Comparison of ENCODE assay signal across 8 mouse cellular contexts in the genomic region with DNA sequence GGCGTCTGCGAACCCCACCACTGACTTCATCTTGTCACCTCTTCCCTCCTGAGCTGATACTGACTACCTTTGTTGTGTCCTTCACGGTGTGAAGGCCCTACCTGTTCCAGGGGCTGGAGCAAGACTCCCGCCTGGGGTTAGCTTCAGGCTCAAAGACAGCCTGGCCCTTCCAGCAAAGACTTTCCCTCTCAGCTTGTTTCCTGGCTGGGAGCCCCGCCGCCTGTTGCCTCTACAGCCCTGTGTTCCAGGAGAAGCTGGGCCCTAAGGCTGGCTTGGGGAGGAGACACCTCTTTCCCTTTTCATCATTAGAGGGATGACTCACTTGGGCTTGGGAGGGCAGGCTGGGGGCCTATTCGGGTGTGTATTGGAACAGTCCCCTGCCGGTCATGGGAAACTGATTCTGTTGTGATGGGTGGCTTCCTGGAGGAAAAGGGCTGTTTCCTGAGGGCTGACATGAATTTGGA. TPM values are rescaled to one million over a fixed set of nuclear protein-coding genes. Genes with fewer than 3 reads are reported as not detected.
DNase-seq lines count a peak whose midpoint lies in the region; ATAC-seq and TF ChIP-seq lines count a peak whose summit lies in the region.

No protein-coding gene starts in this region.

- H3K9ac ChIP-seq in lung, postnatal 0 days (replicated peaks; ENCODE audit: low read depth) = peak overlapping the region; percentile 81
- peak overlapping the region; percentile 80 for H3K9ac ChIP-seq in stomach, embryonic 15.5 days

- peak overlapping the region; percentile 78 for H3K4me2 ChIP-seq in lung, postnatal 0 days (replicated peaks; ENCODE audit: low read depth, low read length)
- peak overlapping the region; percentile 78 for H3K4me2 ChIP-seq in stomach, embryonic 15.5 days

- peak; percentile 78 for ATAC-seq in lung, postnatal 0 days
- peak; percentile 37; the same call in 1 of the 2 replicates for ATAC-seq in stomach, embryonic 15.5 days (ENCODE audit: insufficient read depth, low FRiP score, low read depth)

- peak; percentile 62 for DNase-seq in urinary bladder, postnatal 14 days (ENCODE audit: low spot score)
- no peak for DNase-seq in urinary bladder, adult 2 months (ENCODE audit: low spot score)
- no peak for DNase-seq in embryonic facial prominence, embryonic 10.5 days (ENCODE audit: low spot score)
- DNase-seq in heart, adult 9 months (ENCODE audit: low spot score in 2 of 2) = peak; percentile 82 to 85
- DNase-seq in kidney, adult 2 months = peak; percentile 88
- DNase-seq in lung, postnatal 0 days (ENCODE audit: low spot score) = peak; percentile 82
- DNase-seq in right cerebral cortex, adult 2 months (ENCODE audit: low spot score in 2 of 2) = no peak

- no peaks in the 10 kb centered on the region for H3K36me3 ChIP-seq in embryonic facial prominence, embryonic 10.5 days (replicated peaks)
- H3K36me3 ChIP-seq in kidney, adult 2 months (ENCODE audit: control insufficient read depth, insufficient read depth, low read length) = no peaks in the 10 kb centered on the region
- no peaks in the 10 kb centered on the region for H3K36me3 ChIP-seq in lung, postnatal 0 days (ENCODE audit: insufficient read depth, low read length)
- H3K36me3 ChIP-seq in stomach, embryonic 15.5 days = no peaks in the 10 kb centered on the region

- no peaks in the 10 kb centered on the region for H3K9me3 ChIP-seq in embryonic facial prominence, embryonic 10.5 days
- no peaks in the 10 kb centered on the region for H3K9me3 ChIP-seq in lung, postnatal 0 days (ENCODE audit: low read length)
- H3K9me3 ChIP-seq in stomach, embryonic 15.5 days = no peaks in the 10 kb centered on the region

- no peak for TF ChIP-seq POLR2A in kidney, adult 2 months (IDR thresholded peaks at IDR 0.05; ENCODE audit: low read depth, low read length)

- H3K4me1 ChIP-seq in embryonic facial prominence, embryonic 10.5 days = peaks cover 38% of the 10 kb centered on the region
- H3K4me1 ChIP-seq in kidney, adult 2 months (ENCODE audit: control insufficient read depth, insufficient read depth, low read length) = peaks cover 15% of the 10 kb centered on the region
- H3K4me1 ChIP-seq in lung, postnatal 0 days (ENCODE audit: insufficient read depth, low read depth, low read length) = peaks cover 18% of the 10 kb centered on the region; the same call in 1 of the 2 replicates
- H3K4me1 ChIP-seq in stomach, embryonic 15.5 days = peaks cover 27% of the 10 kb centered on the region

- peak overlapping the region; percentile 90 for H3K27ac ChIP-seq in embryonic facial prominence, embryonic 10.5 days (replicated peaks)
- H3K27ac ChIP-seq in kidney, adult 2 months (ENCODE audit: insufficient read depth, low read depth, low read length) = peak overlapping the region; percentile 85
- H3K27ac ChIP-seq in lung, postnatal 0 days (ENCODE audit: low read length) = peak overlapping the region; percentile 95
- H3K27ac ChIP-seq in stomach, embryonic 15.5 days = peak overlapping the region; percentile 86

- TF ChIP-seq CTCF in kidney, adult 2 months (conservative IDR thresholded peaks at IDR 0.05; ENCODE audit: insufficient read depth, insufficient read length, low read depth, low read length) = no peak
- TF ChIP-seq CTCF in lung, postnatal 0 days (IDR thresholded peaks at IDR 0.05) = peak; percentile 22

- H3K27me3 ChIP-seq in embryonic facial prominence, embryonic 10.5 days (replicated peaks; ENCODE audit: low read depth, poor library complexity, severe bottlenecking) = peaks cover 6% of the 10 kb centered on the region; the same call in 1 of the 2 replicates
- no peaks in the 10 kb centered on the region for H3K27me3 ChIP-seq in kidney, adult 2 months (replicated peaks; ENCODE audit: control insufficient read depth, insufficient read depth, low read length)
- H3K27me3 ChIP-seq in lung, postnatal 0 days (replicated peaks; ENCODE audit: insufficient read depth, low read length) = no peaks in the 10 kb centered on the region
- no peaks in the 10 kb centered on the region for H3K27me3 ChIP-seq in stomach, embryonic 15.5 days (replicated peaks)

- peak overlapping the region; percentile 83 for H3K4me3 ChIP-seq in embryonic facial prominence, embryonic 10.5 days
- H3K4me3 ChIP-seq in kidney, adult 2 months (ENCODE audit: insufficient read depth, low read depth, low read length) = peak overlapping the region; percentile 81
- peak overlapping the region; percentile 82 for H3K4me3 ChIP-seq in lung, postnatal 0 days (ENCODE audit: low read depth, low read length)
- peak overlapping the region; percentile 75 for H3K4me3 ChIP-seq in stomach, embryonic 15.5 days (replicated peaks)

- TF ChIP-seq EP300 in lung, postnatal 0 days (IDR thresholded peaks at IDR 0.05) = peak; percentile 54

- WGBS in embryonic facial prominence, embryonic 10.5 days = 13% methylated on average over 8 of the region's 8 CpGs
- 15% methylated on average over 8 of the region's 8 CpGs for WGBS in kidney, adult 2 months
- WGBS in lung, postnatal 0 days = 13% methylated on average over 8 of the region's 8 CpGs
- WGBS in stomach, embryonic 15.5 days = 16% methylated on average over 8 of the region's 8 CpGs

RNA-seq across cellular contexts. Expression of gene Shisa5, which starts 0.6 kb away (rescaled TPM):
- 201 and 202 TPM in 2 replicates for polyA plus RNA-seq in urinary bladder, adult 2 months (2012; rRNA removed)
- 38.4 and 42.0 TPM in 2 replicates for polyA plus RNA-seq in embryonic facial prominence, embryonic 10.5 days (2016; fragmentation: Nextera tagmentation; extraction: Ambion mirVana)
- 467 and 688 TPM in 2 replicates for polyA plus RNA-seq in kidney, adult 2 months (2012; rRNA removed)
- 194 and 216 TPM in 2 replicates for polyA plus RNA-seq in lung, postnatal 0 days (2015; fragmentation: Nextera tagmentation; extraction: Ambion mirVana)
- polyA plus RNA-seq in stomach, embryonic 15.5 days (2015; fragmentation: Nextera tagmentation; extraction: Ambion mirVana) = 104 and 107 TPM in 2 replicates

RNA-seq across cellular contexts. Expression of gene Trex1, which starts 20.6 kb away (rescaled TPM):
- polyA plus RNA-seq in urinary bladder, adult 2 months (2012; rRNA removed) = 37.3 and 41.4 TPM in 2 replicates
- 8.4 and 10.3 TPM in 2 replicates for polyA plus RNA-seq in embryonic facial prominence, embryonic 10.5 days (2016; fragmentation: Nextera tagmentation; extraction: Ambion mirVana)
- polyA plus RNA-seq in kidney, adult 2 months (2012; rRNA removed) = 45.2 and 46.7 TPM in 2 replicates
- polyA plus RNA-seq in lung, postnatal 0 days (2015; fragmentation: Nextera tagmentation; extraction: Ambion mirVana) = 19.3 and 20.9 TPM in 2 replicates
- polyA plus RNA-seq in stomach, embryonic 15.5 days (2015; fragmentation: Nextera tagmentation; extraction: Ambion mirVana) = 12.7 and 14.4 TPM in 2 replicates

RNA-seq across cellular contexts. Expression of gene Atrip, which starts 35.0 kb away (rescaled TPM):
- 17.1 and 17.6 TPM in 2 replicates for polyA plus RNA-seq in urinary bladder, adult 2 months (2012; rRNA removed)
- 35.9 and 36.7 TPM in 2 replicates for polyA plus RNA-seq in embryonic facial prominence, embryonic 10.5 days (2016; fragmentation: Nextera tagmentation; extraction: Ambion mirVana)
- 20.2 and 20.9 TPM in 2 replicates for polyA plus RNA-seq in kidney, adult 2 months (2012; rRNA removed)
- polyA plus RNA-seq in lung, postnatal 0 days (2015; fragmentation: Nextera tagmentation; extraction: Ambion mirVana) = 11.4 and 12.6 TPM in 2 replicates
- polyA plus RNA-seq in stomach, embryonic 15.5 days (2015; fragmentation: Nextera tagmentation; extraction: Ambion mirVana) = 24.7 and 26.1 TPM in 2 replicates

RNA-seq across cellular contexts. Expression of gene Ccdc51, which starts 43.4 kb away (rescaled TPM):
- 10.9 and 14.0 TPM in 2 replicates for polyA plus RNA-seq in urinary bladder, adult 2 months (2012; rRNA removed)
- polyA plus RNA-seq in embryonic facial prominence, embryonic 10.5 days (2016; fragmentation: Nextera tagmentation; extraction: Ambion mirVana) = 11.8 and 13.3 TPM in 2 replicates
- 11.4 and 11.7 TPM in 2 replicates for polyA plus RNA-seq in kidney, adult 2 months (2012; rRNA removed)
- polyA plus RNA-seq in lung, postnatal 0 days (2015; fragmentation: Nextera tagmentation; extraction: Ambion mirVana) = 6.8 and 7.2 TPM in 2 replicates
- 14.7 and 16.3 TPM in 2 replicates for polyA plus RNA-seq in stomach, embryonic 15.5 days (2015; fragmentation: Nextera tagmentation; extraction: Ambion mirVana)

RNA-seq across cellular contexts. Expression of gene Tma7, which starts 43.5 kb away (rescaled TPM):
- polyA plus RNA-seq in urinary bladder, adult 2 months (2012; rRNA removed) = 118 and 126 TPM in 2 replicates
- polyA plus RNA-seq in embryonic facial prominence, embryonic 10.5 days (2016; fragmentation: Nextera tagmentation; extraction: Ambion mirVana) = 784 and 812 TPM in 2 replicates
- 42.4 and 80.7 TPM in 2 replicates for polyA plus RNA-seq in kidney, adult 2 months (2012; rRNA removed)
- polyA plus RNA-seq in lung, postnatal 0 days (2015; fragmentation: Nextera tagmentation; extraction: Ambion mirVana) = 375 and 393 TPM in 2 replicates
- polyA plus RNA-seq in stomach, embryonic 15.5 days (2015; fragmentation: Nextera tagmentation; extraction: Ambion mirVana) = 586 and 587 TPM in 2 replicates

Comparison
In these comparisons a context has a peak if more than half of its experiments do, and no peak if none do; other contexts are left out.
1. DNase-seq: peak in urinary bladder, postnatal 14 days (single experiment), heart, adult 9 months (2 of 2), kidney, adult 2 months (single experiment) and lung, postnatal 0 days (single experiment); none in urinary bladder, adult 2 months (single experiment), embryonic facial prominence, embryonic 10.5 days (single experiment) and right cerebral cortex, adult 2 months (0 of 2).
2. Peak in every context shown above with its lines, with median percentiles within 50 percentile points of each other: H3K27ac ChIP-seq and H3K4me3 ChIP-seq.